Mouse (Mus musculus) heart, adult 2 months (tissue): ENCODE results near the gene Epdr1. TPM values are rescaled to one million over a fixed set of nuclear protein-coding genes. Genes with fewer than 3 reads are reported as not detected.

ENCODE experiments used
- DNase-seq, 2 experiments: peaks; one replicate each; pipeline ENCODE4 v3.0.0; 2021
- H3K27ac ChIP-seq: fragments of 200-600 bp; 2 replicates; pipeline ENCODE4 v1.8.1; 2022
- H3K27me3 ChIP-seq: fragments of 200-500 bp; 2 replicates; pipeline ENCODE4 v1.6.1; 2012; ENCODE audit warnings: mild to moderate bottlenecking, low read length, inconsistent platforms, mixed read lengths; ENCODE audit not compliant: control insufficient read depth, insufficient read depth
- H3K36me3 ChIP-seq: fragments of 200-500 bp; 2 replicates; pipeline ENCODE4 v1.6.1; 2012; ENCODE audit warnings: low read length, inconsistent platforms; ENCODE audit not compliant: control insufficient read depth, insufficient read depth
- H3K4me1 ChIP-seq: fragments of 200-500 bp; 2 replicates; pipeline ENCODE4 v1.6.1; 2011; ENCODE audit warnings: low read length; ENCODE audit not compliant: control insufficient read depth, insufficient read depth
- H3K4me3 ChIP-seq: fragments of 200-600 bp; 2 replicates; pipeline ENCODE4 v1.8.1; 2022
- H3K79me2 ChIP-seq: fragments of 200-500 bp; replicated peaks from 2 replicates; pipeline ENCODE4 v1.6.1; 2012; ENCODE audit warnings: mild to moderate bottlenecking, inconsistent platforms, low read length, moderate library complexity, mixed read lengths; ENCODE audit not compliant: control insufficient read depth, insufficient read depth
- H3K9ac ChIP-seq: fragments of 200-500 bp; 2 replicates; pipeline ENCODE4 v1.6.1; 2012; ENCODE audit warnings: low read depth, mild to moderate bottlenecking, control low read depth, inconsistent platforms, low read length, mixed read lengths
- CTCF ChIP-seq: fragments of 200-600 bp; IDR thresholded peaks from 2 replicates; pipeline ENCODE4 v1.8.1; 2022; ENCODE audit warnings: antibody characterized with exemption, mild to moderate bottlenecking, moderate library complexity
- EP300 ChIP-seq: fragments of 200-500 bp; IDR thresholded peaks from 2 replicates; pipeline ENCODE4 v1.6.1; 2011; ENCODE audit warnings: low read depth, low read length, control low read depth; ENCODE audit not compliant: insufficient read depth
- POLR2A ChIP-seq: fragments of 200-500 bp; IDR thresholded peaks from 2 replicates; pipeline ENCODE4 v1.6.1; 2011; ENCODE audit warnings: mild to moderate bottlenecking, low read depth, low read length, control low read depth; ENCODE audit not compliant: insufficient read depth
- WGBS: fragments of 180-500 bp; shearing (Covaris S2); methylation state at CpG from one replicate; pipeline ENCODE4 v1.1.7; 2018; 5-methylcytosine and 5-hydroxymethylcytosine counted together
- intact Hi-C: fragments of 180-260 bp; cut with DNase I; formaldehyde crosslinking; loops from one replicate; pipeline ENCODE4 v1.15.1; 2025
- polyA plus RNA-seq: library from polyadenylated mRNA; depleted of rRNA; stranded (reverse); fragments of >200 nt; gene quantifications from 2 replicates; pipeline ENCODE4 v1.2.3, GENCODE M21; 2012
- total RNA-seq, 2 experiments: library from RNA; stranded (reverse); gene quantifications; 2 replicates each; pipeline ENCODE4 v1.2.3; 2021

The Epdr1 gene
- total and polyA plus RNA-seq, 3 experiments, result 14.1 to 23.3 (median 20.4) TPM

DNA sequence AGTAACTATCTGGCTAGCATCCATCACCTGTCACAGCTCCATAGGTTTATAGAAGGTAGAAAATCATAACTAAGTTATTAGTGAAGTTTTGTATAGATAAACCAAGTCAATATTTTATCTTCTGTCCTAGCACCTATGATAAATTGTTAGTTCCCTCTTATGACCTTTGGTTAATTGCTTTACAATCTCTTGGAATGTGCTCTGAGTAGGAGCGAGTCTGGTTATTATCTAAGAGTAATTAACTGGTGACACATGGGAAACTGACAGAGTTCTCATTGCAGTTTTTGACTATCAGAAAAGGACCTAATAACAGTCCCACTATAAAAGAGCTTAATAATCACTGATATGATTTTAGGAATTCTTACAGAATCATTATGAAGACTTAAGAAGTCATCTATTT, 23.8 kb upstream of the Epdr1 start:
- Histone ChIP-seq H3K27me3 (no peaks in the 10 kb centered on the region), H3K27ac (no peak overlapping the region), H3K36me3 (no peaks in the 10 kb centered on the region), H3K4me3 (no peak overlapping the region), H3K9ac (no peak overlapping the region), H3K79me2 (no peaks in the 10 kb centered on the region), H3K4me1 (no peaks in the 10 kb centered on the region)
- intact Hi-C loops, result no loop called here
- TF ChIP-seq CTCF (no peak), POLR2A (no peak), EP300 (no peak)
- DNase-seq, result no peak
- WGBS, result 53% methylated on average over 1 of the region's 1 CpGs

DNA sequence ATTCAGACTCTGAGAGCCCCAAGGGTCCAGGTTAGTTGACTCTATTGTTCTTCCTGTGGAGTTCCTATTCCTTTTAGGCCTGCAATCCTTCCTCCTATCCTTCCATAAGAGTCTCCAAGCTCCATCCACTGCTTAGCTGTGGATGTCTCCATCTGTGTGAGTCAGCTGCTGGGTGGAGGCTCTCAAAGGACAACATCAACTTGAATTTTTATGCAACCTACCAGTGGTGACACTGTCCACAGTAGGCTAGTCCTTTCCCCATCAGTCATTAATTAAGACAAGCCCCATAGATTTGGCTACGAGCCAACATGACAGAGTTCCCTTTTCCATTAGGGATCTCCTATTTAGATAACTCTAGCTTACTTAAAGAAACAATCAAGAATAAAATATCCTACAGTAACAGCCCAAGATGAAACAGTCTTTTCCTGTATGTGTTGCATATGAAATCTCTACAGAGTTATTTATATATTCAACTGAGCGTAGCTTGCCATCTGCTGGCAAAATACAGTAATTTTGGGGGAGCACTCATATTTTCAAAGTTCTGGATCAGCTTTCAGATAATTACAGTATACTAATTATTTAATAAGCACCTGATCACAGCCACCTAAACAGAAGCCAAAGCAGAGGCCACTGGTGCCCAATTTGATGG, 20.6 kb upstream of the Epdr1 start:
- TF ChIP-seq CTCF (peak; percentile 49), POLR2A (no peak)
- no peak overlapping the region for H3K27ac ChIP-seq
- H3K9ac ChIP-seq, result no peak overlapping the region
- H3K4me1 ChIP-seq, result no peaks in the 10 kb centered on the region
- no peak for DNase-seq
- H3K79me2 ChIP-seq, result no peaks in the 10 kb centered on the region
- no peaks in the 10 kb centered on the region for H3K27me3 ChIP-seq
- H3K36me3 ChIP-seq, result no peaks in the 10 kb centered on the region
- intact Hi-C loops, result loop anchor here (2.0 kb wide), 1 partner anchor 276 kb away; no protein-coding TSS in a partner anchor
- H3K4me3 ChIP-seq, result no peak overlapping the region
- 53% methylated on average over 2 of the region's 2 CpGs for WGBS

DNA sequence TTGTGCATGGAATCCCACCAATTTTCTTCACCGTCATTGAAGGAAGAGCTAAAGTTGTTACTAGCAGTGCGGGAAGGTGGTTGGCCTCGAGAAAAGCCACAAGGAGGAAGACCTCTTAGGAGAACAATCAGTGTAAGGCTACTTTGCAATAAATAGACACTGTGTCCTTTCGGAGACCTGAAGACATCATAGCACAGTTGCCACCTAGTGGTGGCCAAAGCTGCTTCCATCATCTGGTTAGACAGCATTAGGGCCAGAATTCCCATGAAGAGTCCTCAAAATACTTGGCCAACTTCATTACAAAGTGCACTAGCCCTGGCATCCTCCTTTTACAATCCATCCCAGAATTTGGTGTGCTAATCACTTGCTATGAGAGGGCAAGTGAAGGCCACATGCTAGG, 16.4 kb upstream of the Epdr1 start:
- Histone ChIP-seq H3K4me1 (no peaks in the 10 kb centered on the region), H3K36me3 (no peaks in the 10 kb centered on the region), H3K4me3 (no peak overlapping the region), H3K27me3 (no peaks in the 10 kb centered on the region), H3K79me2 (no peaks in the 10 kb centered on the region), H3K9ac (no peak overlapping the region), H3K27ac (no peak overlapping the region)
- no peak for TF ChIP-seq EP300
- peak; percentile 57 for TF ChIP-seq CTCF
- 47% methylated on average over 4 of the region's 4 CpGs for WGBS
- no peak for DNase-seq
- intact Hi-C loops, result no loop called here

DNA sequence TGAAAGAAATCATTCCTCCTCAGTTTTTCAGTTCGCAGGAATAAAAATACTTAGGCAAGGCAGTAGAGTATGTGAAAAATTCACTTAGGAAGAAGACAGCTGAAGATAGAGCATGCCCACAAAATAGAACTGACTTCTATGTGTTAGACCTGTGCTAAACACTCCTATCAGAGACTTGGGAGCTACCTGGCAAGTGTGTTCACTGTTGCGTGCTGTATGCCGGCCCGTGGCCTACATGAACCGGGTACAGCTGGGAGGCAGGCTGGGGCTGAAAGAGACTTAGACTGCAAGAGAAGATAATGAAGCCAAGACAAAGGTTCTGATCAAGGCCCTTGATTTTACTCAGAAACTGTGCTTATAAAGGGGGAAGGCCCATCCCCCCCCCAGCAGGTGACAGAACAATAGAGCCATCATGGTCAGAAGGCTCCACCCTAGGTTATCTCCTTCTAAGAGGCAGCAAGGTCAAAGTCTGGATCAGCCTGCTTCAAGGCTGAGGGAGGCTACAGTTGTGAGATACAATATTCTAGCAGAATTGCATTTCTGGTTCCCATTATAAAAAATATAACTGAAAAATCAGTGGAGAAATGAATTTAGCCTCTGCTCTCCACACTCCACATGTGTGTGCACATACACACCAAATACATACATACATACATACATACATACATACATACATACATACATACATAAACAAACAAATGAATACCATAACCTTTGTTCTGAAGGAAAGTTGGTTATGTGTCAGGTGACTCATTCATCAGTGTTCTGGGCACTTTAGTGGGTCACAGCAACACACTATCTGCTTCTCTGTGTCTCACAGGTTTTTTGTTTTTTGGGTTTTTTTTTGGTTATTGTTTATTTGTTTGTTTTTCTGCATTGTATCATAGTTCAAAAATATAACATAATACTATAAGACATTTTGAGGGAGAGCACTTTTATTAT, 11.3 kb upstream of the Epdr1 start:
- H3K36me3 ChIP-seq, result no peaks in the 10 kb centered on the region
- no peaks in the 10 kb centered on the region for H3K4me1 ChIP-seq
- WGBS, result 90% methylated on average over 5 of the region's 5 CpGs
- no peak overlapping the region for H3K9ac ChIP-seq
- H3K27ac ChIP-seq, result no peak overlapping the region
- H3K79me2 ChIP-seq, result no peaks in the 10 kb centered on the region
- TF ChIP-seq POLR2A, result no peak
- no peak for TF ChIP-seq EP300
- TF ChIP-seq CTCF, result no peak
- intact Hi-C loops, result no loop called here
- no peaks in the 10 kb centered on the region for H3K27me3 ChIP-seq
- H3K4me3 ChIP-seq, result no peak overlapping the region
- DNase-seq, result no peak

DNA sequence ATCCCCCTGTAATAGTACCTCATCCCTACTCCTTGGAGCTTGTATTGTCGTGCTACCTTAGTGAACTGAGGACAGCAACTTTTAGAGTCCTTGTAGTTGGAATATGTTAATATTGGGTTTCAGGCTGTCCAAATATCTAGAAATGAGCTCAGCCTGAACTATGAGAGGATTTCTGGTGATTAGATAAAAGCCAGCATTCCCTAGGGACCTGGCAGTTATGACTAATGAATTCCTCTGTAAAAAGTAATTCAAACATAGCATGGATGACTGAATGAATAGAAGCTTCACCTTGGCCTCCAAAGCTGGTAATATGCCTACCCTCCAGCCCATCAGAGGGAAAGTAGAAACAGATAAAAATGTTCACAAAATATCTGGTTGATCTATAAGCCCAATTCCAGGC, 6.7 kb upstream of the Epdr1 start:
- H3K9ac ChIP-seq, result no peak overlapping the region
- no peak overlapping the region for H3K4me3 ChIP-seq
- no peaks in the 10 kb centered on the region for H3K27me3 ChIP-seq
- no peaks in the 10 kb centered on the region for H3K36me3 ChIP-seq
- peaks cover 3% of the 10 kb centered on the region; the same call in 1 of the 2 replicates for H3K4me1 ChIP-seq
- no peak for DNase-seq
- intact Hi-C loops, result no loop called here
- no peak for TF ChIP-seq POLR2A
- TF ChIP-seq CTCF, result no peak
- no peak for TF ChIP-seq EP300
- H3K79me2 ChIP-seq, result no peaks in the 10 kb centered on the region
- H3K27ac ChIP-seq, result no peak overlapping the region
- 53% methylated on average over 1 of the region's 1 CpGs for WGBS
